Mouse (Mus musculus) ES-E14 (cell line): ENCODE measurements around the gene Lamc1. TPM values are rescaled to one million over a fixed set of nuclear protein-coding genes. Genes with fewer than 3 reads are reported as not detected.

Experiments used
- DNase-seq: peaks from one replicate; pipeline ENCODE4 v3.0.0-alpha.2; 2013; ENCODE audit warnings: low read depth, low spot score
- H3K27ac ChIP-seq: 2 replicates; pipeline ENCODE4 v1.5.1; 2012; ENCODE audit warnings: low read depth, mild to moderate bottlenecking, low read length, moderate library complexity, mixed read lengths; ENCODE audit not compliant: poor library complexity, insufficient read depth, severe bottlenecking
- H3K36me3 ChIP-seq: 2 replicates; pipeline ENCODE4 v1.6.1; 2012; ENCODE audit warnings: mild to moderate bottlenecking, low read length, moderate library complexity, mixed read lengths; ENCODE audit not compliant: control insufficient read depth, poor library complexity, insufficient read depth, severe bottlenecking
- H3K4me1 ChIP-seq, 2 experiments: fragments of 150-350 bp in 1 of 2; sonication (generic) in 1 of 2; 2 replicates each; pipeline ENCODE4 v1.6.1; 2012; ENCODE audit warnings: low read length in 2 of 2, mild to moderate bottlenecking in 1 of 2, mixed read lengths in 1 of 2; ENCODE audit not compliant: control insufficient read depth in 2 of 2, insufficient read depth in 2 of 2, poor library complexity in 1 of 2
- H3K4me3 ChIP-seq, 2 experiments: fragments of 150-350 bp in 1 of 2; sonication (generic) in 1 of 2; 2 replicates each; pipeline ENCODE4 v1.5.1; 2012; ENCODE audit warnings: low read length in 2 of 2, low read depth in 1 of 2, mild to moderate bottlenecking in 1 of 2, mixed read lengths in 1 of 2; ENCODE audit not compliant: insufficient read depth in 1 of 2, poor library complexity in 1 of 2, severe bottlenecking in 1 of 2
- H3K9ac ChIP-seq: 2 replicates; pipeline ENCODE4 v1.6.1; 2012; ENCODE audit warnings: low read depth, mild to moderate bottlenecking, low read length, mixed read lengths; ENCODE audit not compliant: poor library complexity, insufficient read depth, severe bottlenecking
- H3K9me3 ChIP-seq: fragments of 150-350 bp; sonication (generic); 2 replicates; pipeline ENCODE4 v1.6.1; 2012; ENCODE audit warnings: low read depth, mild to moderate bottlenecking, low read length; ENCODE audit not compliant: control insufficient read depth, insufficient read depth
- CHD2 ChIP-seq: IDR thresholded peaks from 2 replicates; pipeline ENCODE4 v1.6.1; 2014; ENCODE audit warnings: mild to moderate bottlenecking, low read depth, low read length, inconsistent platforms
- HCFC1 ChIP-seq: IDR thresholded peaks from 2 replicates; pipeline ENCODE4 v1.6.1; 2012; ENCODE audit warnings: low read length, inconsistent platforms, borderline replicate concordance; ENCODE audit not compliant: insufficient read depth
- MAFK ChIP-seq: IDR thresholded peaks from 2 replicates; pipeline ENCODE4 v1.6.1; 2014; ENCODE audit warnings: mild to moderate bottlenecking, low read depth, low read length, inconsistent platforms; ENCODE audit not compliant: insufficient read depth
- ZC3H11A ChIP-seq: IDR thresholded peaks from 2 replicates; pipeline ENCODE4 v1.6.1; 2012; ENCODE audit warnings: low read depth, mild to moderate bottlenecking, inconsistent platforms, low read length, borderline replicate concordance
- ZNF384 ChIP-seq: IDR thresholded peaks from 2 replicates; pipeline ENCODE4 v1.6.1; 2012; ENCODE audit warnings: low read depth, low read length, inconsistent platforms
- in situ Hi-C, 2 experiments: fragments of 600-800 bp; cut with MboI; formaldehyde crosslinking; loops; one replicate each; pipeline ENCODE4 v1.15.1; 2025; ENCODE audit warnings: low sequenced_read_pairs in 2 of 2, inconsistent platforms in 1 of 2; ENCODE audit not compliant: unreplicated experiment in 2 of 2
- total RNA-seq: library from RNA; depleted of rRNA; stranded (reverse); fragments of 300-350 nt; gene quantifications from 2 replicates; pipeline ENCODE4 v1.2.3, GENCODE M21; 2012

Lamc1 gene
- total RNA-seq, 1 experiment = 313 TPM

DNA sequence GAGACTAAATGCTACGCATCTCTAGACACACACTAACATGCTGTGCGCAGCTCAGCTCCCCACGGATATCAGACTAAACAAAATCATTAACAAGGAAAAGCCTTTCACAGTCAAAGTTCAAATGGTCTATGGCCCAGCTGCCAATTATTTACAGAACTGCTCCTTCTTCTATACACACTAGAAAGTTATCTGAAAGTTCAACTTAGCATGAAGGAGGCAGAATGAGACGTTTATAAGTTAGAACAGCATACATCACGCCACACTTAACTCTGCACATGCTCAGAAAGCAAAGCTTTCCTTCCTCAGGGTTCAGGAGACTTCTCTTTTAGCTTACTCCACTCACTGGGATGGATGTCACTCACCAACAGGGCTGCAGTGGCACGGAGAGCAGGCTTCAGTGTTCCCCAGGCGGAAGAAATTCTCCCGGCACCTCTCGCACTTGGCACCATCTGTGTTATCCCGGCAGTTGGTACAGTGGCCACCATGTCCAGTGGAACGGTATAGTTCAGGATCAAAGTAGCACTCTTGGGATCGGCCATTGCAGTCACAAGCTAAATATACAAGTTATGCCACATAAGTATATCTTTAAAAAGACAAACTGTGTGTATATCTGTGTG is 80.9 kb downstream of the Lamc1 start:
- Histone ChIP-seq H3K4me3 (no peak overlapping the region), H3K9ac (no peak overlapping the region), H3K4me1 (no peaks in the 10 kb centered on the region), H3K9me3 (no peaks in the 10 kb centered on the region), H3K36me3 (peaks cover 32% of the 10 kb centered on the region), H3K27ac (no peak overlapping the region)
- in situ Hi-C loops = no loop called here
- no peak for TF ChIP-seq CHD2
- no peak for TF ChIP-seq HCFC1
- no peak for TF ChIP-seq MAFK
- TF ChIP-seq ZNF384 = no peak
- no peak for TF ChIP-seq ZC3H11A
- no peak for DNase-seq

DNA sequence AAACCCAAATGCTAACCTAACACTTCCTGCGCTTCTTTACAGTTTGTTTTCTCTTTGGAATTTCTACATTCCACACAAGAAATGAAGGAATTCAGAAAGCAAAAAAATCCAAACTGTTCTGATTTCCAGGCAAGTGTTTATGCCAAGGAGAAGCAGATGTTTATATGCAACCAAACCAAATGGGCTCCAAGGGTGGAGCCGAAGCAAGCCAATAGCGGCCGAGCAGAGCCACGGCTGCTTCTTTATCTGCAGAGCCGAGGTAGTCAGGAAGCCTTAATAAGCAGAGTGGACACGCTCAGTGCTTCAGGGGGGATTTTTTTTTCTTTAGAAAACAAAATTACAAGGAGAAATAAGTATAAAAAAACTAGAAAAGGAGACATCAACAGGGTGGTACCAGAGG is 91.2 kb downstream of the Lamc1 start:
- in situ Hi-C loops = no loop called here
- Histone ChIP-seq H3K9ac (no peak overlapping the region), H3K36me3 (peaks cover 44% of the 10 kb centered on the region), H3K4me1 (no peaks in the 10 kb centered on the region), H3K9me3 (no peaks in the 10 kb centered on the region), H3K27ac (no peak overlapping the region), H3K4me3 (no peak overlapping the region)
- no peak for DNase-seq
- TF ChIP-seq CHD2 = no peak
- no peak for TF ChIP-seq HCFC1
- TF ChIP-seq ZNF384 = no peak
- TF ChIP-seq ZC3H11A = no peak
- no peak for TF ChIP-seq MAFK

GRCm38 (mm10) chr1:153235576-153235975 is 97.0 kb downstream of the Lamc1 start:
- no peaks in the 10 kb centered on the region for H3K4me1 ChIP-seq
- no peak overlapping the region for H3K27ac ChIP-seq
- peaks cover 36% of the 10 kb centered on the region for H3K36me3 ChIP-seq
- TF ChIP-seq MAFK (no peak), CHD2 (no peak), HCFC1 (no peak), ZC3H11A (no peak), ZNF384 (no peak)
- H3K4me3 ChIP-seq = no peak overlapping the region
- no peak for DNase-seq
- no peaks in the 10 kb centered on the region for H3K9me3 ChIP-seq
- in situ Hi-C loops = no loop called here
- no peak overlapping the region for H3K9ac ChIP-seq

GRCm38 (mm10) chr1:153231681-153232080 is 100.9 kb downstream of the Lamc1 start:
- Histone ChIP-seq H3K27ac (no peak overlapping the region), H3K36me3 (peaks cover 39% of the 10 kb centered on the region), H3K9me3 (no peaks in the 10 kb centered on the region), H3K4me1 (peaks cover 0 to 2% of the 10 kb centered on the region in 2 experiments; a peak in 2 of 4 replicates), H3K9ac (no peak overlapping the region), H3K4me3 (no peak overlapping the region)
- in situ Hi-C loops = no loop called here
- TF ChIP-seq ZC3H11A = no peak
- TF ChIP-seq MAFK = no peak
- no peak for TF ChIP-seq HCFC1
- no peak for TF ChIP-seq CHD2
- DNase-seq = no peak
